Mouse (Mus musculus): ENCODE measurements around the gene Phb.

Phb gene

DNA sequence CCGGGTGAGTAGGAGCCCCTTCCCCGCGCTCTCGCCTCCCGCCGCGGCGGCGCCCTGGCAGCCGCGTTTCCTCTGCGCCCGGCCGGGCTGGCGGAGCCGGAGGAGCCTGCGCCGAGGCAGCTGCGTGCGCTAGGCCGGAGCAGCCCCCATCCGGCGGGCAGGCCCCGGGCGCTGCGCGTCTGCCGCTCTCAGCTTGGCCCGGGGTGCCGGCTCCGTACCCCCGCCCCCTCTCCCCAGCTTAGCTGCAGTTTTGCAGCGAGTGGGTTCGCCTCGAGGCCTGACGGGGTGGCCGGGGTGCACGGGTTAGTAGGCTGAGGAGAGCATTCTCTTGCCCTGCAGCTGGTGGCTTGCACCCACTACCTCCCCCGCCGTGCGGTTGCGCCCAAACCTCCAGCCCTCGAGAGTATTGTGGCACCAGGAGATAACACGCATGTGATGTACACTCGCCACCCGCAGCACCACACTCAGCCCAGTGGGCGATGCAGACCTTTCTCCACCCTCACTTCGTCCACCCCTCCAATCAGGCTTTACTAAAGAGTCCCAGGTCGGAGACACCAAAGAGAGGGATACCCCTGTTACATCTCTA is 46.6 kb downstream of the Phb start:
- peak; percentile 96 for DNase-seq

DNA sequence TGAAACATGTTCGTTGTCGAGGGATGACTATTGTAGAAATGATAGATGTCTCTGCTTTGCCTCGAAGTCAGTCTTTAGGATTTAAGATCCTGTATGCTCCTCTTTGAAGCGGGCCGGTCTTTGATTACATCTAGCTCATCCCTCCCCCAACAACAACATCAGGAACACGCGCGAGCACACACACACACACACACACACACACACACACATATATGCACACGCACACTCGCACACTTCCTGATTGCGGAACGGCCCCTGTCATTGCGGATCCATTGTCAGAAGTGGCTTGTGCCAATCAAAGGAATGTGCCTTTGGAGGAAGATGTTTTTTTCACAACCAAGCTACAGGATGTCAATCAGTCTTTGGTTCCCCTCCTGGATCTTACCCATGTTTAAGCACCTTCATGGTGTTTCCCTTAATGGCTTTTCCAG is 47.1 kb downstream of the Phb start:
- DNase-seq: peak; percentile 90

DNA sequence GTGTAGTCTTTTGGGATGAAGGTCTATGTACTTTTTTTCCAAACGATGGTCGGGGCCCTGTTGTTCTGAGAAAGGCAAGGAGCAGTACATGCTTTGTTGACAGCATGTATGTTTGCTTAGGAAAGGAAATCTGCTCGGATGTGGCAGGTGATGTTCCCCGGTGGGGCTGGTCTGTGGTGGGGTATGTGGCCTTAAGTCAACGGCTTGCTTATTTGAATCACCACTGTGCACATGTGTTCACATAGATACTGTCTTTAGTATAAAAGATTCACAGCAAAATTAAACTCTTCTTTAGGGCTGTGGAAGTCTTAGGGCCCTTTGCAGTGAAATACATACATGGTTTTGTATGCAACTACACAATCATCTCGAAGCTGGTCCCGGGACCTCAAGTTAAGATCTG is 47.7 kb downstream of the Phb start:
- DNase-seq: peak; percentile 80

DNA sequence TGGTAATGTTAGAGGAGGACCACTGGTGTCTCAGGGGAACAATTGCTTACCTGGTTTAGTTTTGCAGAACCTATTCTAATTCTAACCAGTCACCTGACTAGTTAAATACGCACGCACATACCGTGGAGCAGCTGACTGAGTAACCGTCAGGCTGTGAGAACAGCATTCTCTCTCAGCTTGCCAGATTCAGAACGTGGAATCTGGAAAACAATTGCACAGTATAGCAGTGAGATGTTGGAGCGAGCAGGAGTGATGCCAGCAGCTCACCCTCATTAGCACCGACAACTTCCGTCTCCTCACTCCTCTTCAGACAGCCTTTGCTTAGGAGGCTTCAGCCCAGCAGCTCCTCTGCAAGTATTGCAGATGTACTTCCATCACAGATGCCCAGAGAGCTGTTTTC is 49.4 kb downstream of the Phb start:
- peak; percentile 62 for DNase-seq

DNA sequence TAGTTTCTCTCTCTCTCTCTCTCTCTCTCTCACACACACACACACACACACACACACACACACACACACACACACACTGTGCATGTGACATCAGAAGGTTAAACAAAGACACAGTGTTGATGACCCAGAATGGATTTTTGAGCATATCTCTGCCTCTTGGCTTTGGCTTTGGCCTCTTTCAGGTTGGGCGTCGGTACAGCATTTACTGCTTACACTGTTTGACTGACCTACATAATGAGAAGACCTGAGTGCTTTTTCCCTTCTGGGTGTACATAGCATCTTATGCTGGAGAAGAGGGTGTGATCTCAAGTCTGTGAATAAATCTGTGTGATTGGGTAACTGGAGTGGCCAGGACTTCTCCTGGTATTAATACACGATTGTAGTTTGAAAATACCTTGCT is 52.6 kb downstream of the Phb start:
- peak; percentile 57 for DNase-seq

DNA sequence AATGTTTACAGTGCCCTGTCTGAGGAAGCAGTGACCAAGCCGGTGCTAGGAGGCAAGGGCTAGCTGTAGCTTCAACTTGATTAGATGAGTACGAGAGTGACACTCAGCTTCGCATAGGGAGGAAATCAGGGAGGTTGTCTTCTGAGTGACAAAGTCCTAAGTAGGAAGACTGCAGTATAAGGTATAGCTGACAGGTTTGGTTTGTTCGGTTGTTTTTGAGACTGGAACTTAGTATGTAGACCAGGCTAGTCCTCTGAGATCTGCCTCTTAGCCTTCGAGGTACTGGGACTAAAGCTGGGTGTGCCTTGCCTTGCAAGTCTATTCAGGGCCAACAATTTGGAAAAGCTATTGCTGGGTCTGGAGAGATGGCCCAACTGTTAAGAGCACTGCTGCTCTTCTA is 56.5 kb downstream of the Phb start, which contains the start of gene B130006D01Rik:
B130006D01Rik (plus strand) TSS at position 301 of the 400 bp plus-strand sequence.
- DNase-seq: no peak

DNA sequence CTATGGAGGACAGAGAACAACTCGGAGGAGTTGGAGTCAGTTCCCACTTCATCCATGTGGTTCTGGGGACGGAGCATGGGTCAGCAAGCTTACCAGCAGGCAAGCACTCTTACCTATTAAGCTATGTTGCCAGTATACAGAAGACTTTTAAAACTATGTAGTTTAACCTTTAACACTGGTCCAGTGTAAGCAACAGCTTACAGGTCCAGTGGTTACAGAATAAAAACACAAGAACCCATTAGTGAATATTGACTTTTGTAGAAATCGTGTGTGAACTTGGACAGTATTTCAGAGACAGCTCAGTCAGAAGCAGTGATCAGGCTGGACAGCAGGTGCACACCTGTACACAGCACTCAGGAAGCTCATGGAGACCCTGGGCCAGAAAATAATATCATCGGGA is 57.7 kb downstream of the Phb start:
- DNase-seq: peak; percentile 83

DNA sequence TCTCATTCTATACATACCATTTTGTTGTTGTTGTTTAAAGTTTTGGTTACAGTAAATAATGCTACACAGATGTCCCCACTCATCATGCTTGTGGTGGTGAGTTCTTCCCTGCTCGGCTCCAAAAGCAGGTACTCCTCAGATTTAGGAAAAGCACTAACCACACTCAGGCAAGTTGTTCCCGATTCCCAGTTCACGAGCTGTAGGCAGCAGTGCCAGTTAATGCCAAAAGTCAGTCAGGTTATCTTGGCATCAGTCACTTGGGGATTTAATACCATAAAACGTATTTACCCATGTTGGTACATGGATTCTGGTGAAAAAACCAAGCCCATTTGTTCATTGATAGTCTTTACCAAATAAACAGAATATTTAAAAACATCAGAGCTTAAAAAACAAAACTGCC is 59.4 kb downstream of the Phb start:
- peak; percentile 67 for DNase-seq

DNA sequence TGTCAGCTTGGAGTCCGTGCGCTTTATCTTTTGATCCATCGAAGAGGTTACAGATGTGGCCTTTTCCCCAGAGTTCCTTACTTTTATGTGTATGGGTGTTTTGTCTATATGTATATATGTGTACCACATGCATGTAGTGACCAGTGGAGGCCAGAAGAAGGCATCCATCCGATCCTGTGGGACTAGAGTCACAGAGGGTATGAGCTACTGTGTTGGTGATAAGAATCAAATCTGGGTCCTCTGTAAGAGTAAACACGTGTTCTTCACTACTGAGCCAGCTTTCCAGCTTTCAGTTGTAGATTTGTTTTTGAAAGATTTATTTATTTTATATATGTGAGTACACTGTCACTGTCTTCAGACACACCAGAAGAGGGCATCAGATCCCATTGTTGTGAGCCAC is 61.2 kb downstream of the Phb start:
- peak; percentile 79 for DNase-seq

DNA sequence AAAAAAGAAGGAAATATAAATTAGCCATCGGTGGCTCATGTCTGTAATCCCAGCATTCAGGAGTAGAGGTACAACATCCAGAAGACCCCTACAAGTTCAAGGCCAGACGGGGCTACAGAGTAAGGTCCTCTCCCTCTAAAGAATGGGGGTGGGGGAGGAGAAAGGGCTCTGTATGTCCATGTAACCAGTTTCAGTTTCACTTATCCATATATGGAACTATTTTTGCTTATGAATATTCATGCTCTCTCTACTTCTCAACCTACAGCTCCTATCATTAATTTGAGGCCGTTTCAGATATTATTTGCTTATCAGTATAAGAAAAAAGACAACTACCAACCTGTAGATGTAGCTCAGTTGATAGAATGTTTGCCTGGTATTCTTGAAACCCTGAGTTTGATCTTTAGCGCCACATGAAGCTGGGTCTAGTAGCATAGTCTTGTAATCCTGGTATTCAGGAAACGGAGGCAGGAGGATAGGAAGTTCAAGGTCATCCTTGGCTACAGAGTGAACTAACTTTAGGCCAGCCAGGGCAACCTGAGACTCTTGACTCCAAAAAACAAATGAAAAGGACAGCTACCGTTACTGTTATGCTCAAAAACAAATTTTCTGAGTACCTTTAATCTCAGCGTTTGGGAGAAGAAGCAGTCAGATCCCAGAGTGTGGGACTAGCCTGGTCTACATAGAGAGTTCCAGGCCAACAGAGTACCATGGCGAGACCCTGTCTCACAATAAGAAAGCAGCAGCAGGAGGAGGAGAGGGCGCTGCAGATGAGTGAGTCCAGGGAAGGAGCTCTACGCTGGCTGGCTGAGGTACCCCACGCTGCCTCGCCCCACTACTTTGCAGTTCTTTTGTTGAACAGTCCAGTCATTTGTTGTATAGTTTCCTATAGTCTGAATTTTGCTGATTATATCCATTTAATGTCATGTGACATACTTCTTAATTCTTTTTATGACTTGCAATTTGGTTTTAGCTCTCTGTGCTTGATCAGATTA is 62.5 kb downstream of the Phb start:
- DNase-seq: peak; percentile 84
